Comparison of ENCODE assay signal across 8 mouse cellular contexts in the genomic region with DNA sequence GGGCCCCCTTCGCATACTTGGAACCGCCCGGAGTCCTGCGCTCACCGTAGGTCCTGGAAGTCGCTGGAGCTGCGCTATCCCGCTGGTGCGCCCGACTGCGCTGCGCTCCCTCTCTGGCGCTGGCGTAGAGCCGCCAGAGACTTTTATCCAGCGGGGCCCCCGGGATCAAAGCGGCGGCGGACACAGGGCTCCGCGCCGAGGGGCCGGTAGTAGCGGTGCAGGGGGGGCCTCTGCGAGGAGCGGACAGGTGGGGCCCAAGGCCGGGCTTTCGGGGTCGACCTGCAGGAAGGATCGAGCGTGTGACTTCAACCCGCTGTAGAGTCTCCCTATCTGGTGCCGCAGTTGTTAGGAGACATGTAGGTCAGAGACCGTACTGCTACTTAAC. TPM values are rescaled to one million over a fixed set of nuclear protein-coding genes. Genes with fewer than 3 reads are reported as not detected.
DNase-seq lines count a peak whose midpoint lies in the region; ATAC-seq and TF ChIP-seq lines count a peak whose summit lies in the region.

A gene (minus strand): TSS at position 100 of the 385 bp plus-strand sequence.

- no peak for TF ChIP-seq POLR2A in myocyte (IDR thresholded peaks at IDR 0.05; ENCODE audit: insufficient read length, low read depth)

- ATAC-seq in embryonic facial prominence, embryonic 13.5 days (ENCODE audit: insufficient number of reproducible peaks, insufficient read depth, low FRiP score, low TSS enrichment, low read depth), result no peak
- ATAC-seq in hindbrain, embryonic 16.5 days, result no peak

- H3K36me3 ChIP-seq in embryonic facial prominence, embryonic 13.5 days, result no peaks in the 10 kb centered on the region
- H3K36me3 ChIP-seq in hindbrain, embryonic 16.5 days (ENCODE audit: control insufficient read depth, insufficient read depth, low read length), result no peaks in the 10 kb centered on the region
- H3K36me3 ChIP-seq in myocyte (ENCODE audit: control insufficient read depth, insufficient read depth), result no peaks in the 10 kb centered on the region

- peak within 1 kb of the TSS; percentile 46 for H3K4me3 ChIP-seq in left cerebral cortex, adult 2 months
- H3K4me3 ChIP-seq in embryonic facial prominence, embryonic 13.5 days, result peak within 1 kb of the TSS; percentile 51
- H3K4me3 ChIP-seq in hindbrain, embryonic 16.5 days (ENCODE audit: low read length), result peak within 1 kb of the TSS; percentile 39
- H3K4me3 ChIP-seq in myocyte, result no peak within 1 kb of the TSS

- peaks cover 23% of the 10 kb centered on the region for H3K4me1 ChIP-seq in embryonic facial prominence, embryonic 13.5 days
- peaks cover 14% of the 10 kb centered on the region for H3K4me1 ChIP-seq in hindbrain, embryonic 16.5 days (ENCODE audit: control insufficient read depth, insufficient read depth, low read depth, low read length)

- peak within 1 kb of the TSS; percentile 78 for H3K4me2 ChIP-seq in embryonic facial prominence, embryonic 13.5 days
- peak within 1 kb of the TSS; percentile 59 for H3K4me2 ChIP-seq in hindbrain, embryonic 16.5 days (ENCODE audit: low read length)
- H3K4me2 ChIP-seq in myocyte (ENCODE audit: low read depth), result peak within 1 kb of the TSS; percentile 73

- H3K79me2 ChIP-seq in myocyte (ENCODE audit: control insufficient read depth, insufficient read depth), result no peaks in the 10 kb centered on the region

- intact Hi-C loops in left cerebral cortex, adult 2 months (cut with DNase I), result no loop called here

- peak within 1 kb of the TSS; percentile 2 for H3K27ac ChIP-seq in left cerebral cortex, adult 2 months
- 0 out of 2 replicates have a peak within 1 kb of the TSS, but pooled peaks have one; percentile 4 for H3K27ac ChIP-seq in embryonic facial prominence, embryonic 13.5 days
- no peak within 1 kb of the TSS; the same call in 1 of the 2 replicates for H3K27ac ChIP-seq in hindbrain, embryonic 16.5 days (ENCODE audit: low read depth, low read length)

- peak within 1 kb of the TSS; percentile 20 for H3ac ChIP-seq in myocyte (ENCODE audit: control insufficient read depth, insufficient read length)

- 2% methylated on average over 35 of the region's 35 CpGs for WGBS in embryonic facial prominence, embryonic 13.5 days
- WGBS in hindbrain, embryonic 16.5 days, result under 1% methylated on average over 35 of the region's 35 CpGs

- no peaks in the 10 kb centered on the region for H3K9me3 ChIP-seq in embryonic facial prominence, embryonic 13.5 days
- H3K9me3 ChIP-seq in hindbrain, embryonic 16.5 days (ENCODE audit: control insufficient read depth, low read length), result peaks cover 2% of the 10 kb centered on the region; the same call in 1 of the 2 replicates

- no peak for TF ChIP-seq CTCF in left cerebral cortex, adult 2 months (IDR thresholded peaks at IDR 0.05)

- no peak for DNase-seq in left cerebral cortex, adult 2 months (ENCODE audit: extremely low spot score in 1 of 2, low spot score in 2 of 2)
- no peak for DNase-seq in left cerebral cortex, adult 9 months (ENCODE audit: low spot score in 2 of 2)
- no peak for DNase-seq in cerebellum, adult 9-10 months
- no peak for DNase-seq in MN1 (ENCODE audit: low spot score)
- DNase-seq in thymus, adult 18-20 months, result no peak

- H3K27me3 ChIP-seq in embryonic facial prominence, embryonic 13.5 days, result peaks cover 90% of the 10 kb centered on the region
- peaks cover 62% of the 10 kb centered on the region for H3K27me3 ChIP-seq in hindbrain, embryonic 16.5 days (replicated peaks; ENCODE audit: control insufficient read depth, insufficient read depth, low read length)
- H3K27me3 ChIP-seq in myocyte (ENCODE audit: control insufficient read depth, insufficient read depth, insufficient read length), result peaks cover 68% of the 10 kb centered on the region

- peak within 1 kb of the TSS; percentile 67 for H3K9ac ChIP-seq in embryonic facial prominence, embryonic 13.5 days
- peak within 1 kb of the TSS; percentile 22 for H3K9ac ChIP-seq in hindbrain, embryonic 16.5 days (ENCODE audit: low read depth, low read length)

TF ChIP-seq in myocyte, 11 proteins besides CTCF, POLR2A, EP300 and RAD21:
- no peak for TF ChIP-seq CEBPB (IDR thresholded peaks at IDR 0.05; ENCODE audit: insufficient read depth, poor library complexity, severe bottlenecking)
- TF ChIP-seq USF1 (IDR thresholded peaks at IDR 0.05; ENCODE audit: low read depth), result no peak
- no peak for TF ChIP-seq TCF3 (IDR thresholded peaks at IDR 0.05; ENCODE audit: insufficient read length, low read depth)
- no peak for TF ChIP-seq MYOG (IDR thresholded peaks at IDR 0.05; ENCODE audit: control insufficient read depth in 1 of 3, insufficient read depth in 1 of 3, insufficient read length in 2 of 3, low read depth in 2 of 3)
- TF ChIP-seq MAX (IDR thresholded peaks at IDR 0.05; ENCODE audit: low read depth), result no peak
- no peak for TF ChIP-seq MYOD1 (IDR thresholded peaks at IDR 0.05; ENCODE audit: control insufficient read depth in 1 of 3, insufficient read length in 2 of 3, low read depth in 2 of 3)
- no peak for TF ChIP-seq SRF (IDR thresholded peaks at IDR 0.05; ENCODE audit: control insufficient read depth, insufficient read length, low read depth)
- TF ChIP-seq POLR2AphosphoS2 (IDR thresholded peaks at IDR 0.05; ENCODE audit: insufficient read length, low read depth), result no peak
- no peak for TF ChIP-seq REST (IDR thresholded peaks at IDR 0.05; ENCODE audit: insufficient read depth, insufficient read length)
- TF ChIP-seq TCF12 (IDR thresholded peaks at IDR 0.05; ENCODE audit: insufficient read depth, poor library complexity, severe bottlenecking), result no peak
- no peak for TF ChIP-seq E2F4 (IDR thresholded peaks at IDR 0.05; ENCODE audit: insufficient read depth)

RNA-seq across cellular contexts. Expression of the gene that starts here (rescaled TPM):
- total RNA-seq in left cerebral cortex, adult 2 months (2021), result 1 to 10 TPM; 4.0 to 7.2 TPM
- 4.3 and 7.2 TPM in 2 replicates for polyA plus RNA-seq in embryonic facial prominence, embryonic 13.5 days (2015; fragmentation: Nextera tagmentation; extraction: Ambion mirVana)
- 3.1 and 3.8 TPM in 2 replicates for polyA plus RNA-seq in hindbrain, embryonic 16.5 days (2015; fragmentation: Nextera tagmentation; extraction: Ambion mirVana)
- polyA plus RNA-seq in myocyte (2012; fragmentation: generic; extraction: Trizol), result 0.19 TPM
